Mouse (Mus musculus): ENCODE data around the gene 1700123L14Rik. TPM values are rescaled to one million over a fixed set of nuclear protein-coding genes. Genes with fewer than 3 reads are reported as not detected.
A peak's percentile ranks its signal among the peaks of the same experiment; 100 is the strongest.
"Not testable (repeated sequence)": the region's sequence is repeated elsewhere in the genome, so short reads cannot be mapped to it uniquely, and the experiment has no call there.

1700123L14Rik gene
- not detected for total RNA-seq (2021)
- long read RNA-seq, experiment 1 = 0 reads
- long read RNA-seq, experiment 2 = 0 reads

GRCm38 (mm10) chr6:96165818-96166379 lies at the start of gene 1700123L14Rik:
1700123L14Rik (minus strand) TSS chr6:96166243.
- no peak for DNase-seq (ENCODE audit: extremely low spot score in 1 of 2, low spot score in 2 of 2)
- Histone ChIP-seq H3K27ac (no peak within 1 kb of the TSS), H3K4me3 (0 out of 2 replicates have a peak within 1 kb of the TSS, but pooled peaks have one; percentile 1)
- no peak for TF ChIP-seq CTCF (IDR thresholded peaks at IDR 0.05)
- intact Hi-C loops (cut with DNase I) = no loop called here

- intact Hi-C loops (cut with DNase I) = no loop called here
- DNase-seq (ENCODE audit: extremely low spot score in 1 of 2, low spot score in 2 of 2) = no peak
Measured at GRCm38 (mm10) chr6:96205395-96205794, 39.4 kb upstream of the 1700123L14Rik start.

GRCm38 (mm10) chr6:96198991-96199390 lies 32.9 kb upstream of the 1700123L14Rik start:
- H3K4me3 ChIP-seq; DNase-seq (ENCODE audit: extremely low spot score in 1 of 2, low spot score in 2 of 2); intact Hi-C loops (cut with DNase I); H3K27ac ChIP-seq: not testable (repeated sequence)

More at GRCm38 (mm10) chr6:96205395-96205794, 39.4 kb upstream of the 1700123L14Rik start:
- Histone ChIP-seq H3K4me3 (no peak overlapping the region), H3K27ac (no peak overlapping the region)
- TF ChIP-seq CTCF (IDR thresholded peaks at IDR 0.05) = no peak

- TF ChIP-seq CTCF (IDR thresholded peaks at IDR 0.05) = no peak
- H3K27ac ChIP-seq = no peak overlapping the region
- H3K4me3 ChIP-seq = no peak overlapping the region
- no peak for DNase-seq (ENCODE audit: extremely low spot score in 1 of 2, low spot score in 2 of 2)
- intact Hi-C loops (cut with DNase I) = no loop called here
Measured at GRCm38 (mm10) chr6:96186517-96186916, 20.5 kb upstream of the 1700123L14Rik start.

- intact Hi-C loops (cut with DNase I) = no loop called here
- TF ChIP-seq CTCF (IDR thresholded peaks at IDR 0.05) = no peak
- H3K4me3 ChIP-seq = no peak overlapping the region
- H3K27ac ChIP-seq = no peak overlapping the region
- no peak for DNase-seq (ENCODE audit: extremely low spot score in 1 of 2, low spot score in 2 of 2)
Measured at GRCm38 (mm10) chr6:96183392-96183791, 17.3 kb upstream of the 1700123L14Rik start.

- Histone ChIP-seq H3K4me3 (no peak overlapping the region), H3K27ac (no peak overlapping the region)
- intact Hi-C loops (cut with DNase I) = no loop called here
- no peak for DNase-seq (ENCODE audit: extremely low spot score in 1 of 2, low spot score in 2 of 2)
- TF ChIP-seq CTCF (IDR thresholded peaks at IDR 0.05) = no peak
Measured at GRCm38 (mm10) chr6:96178530-96178929, 12.5 kb upstream of the 1700123L14Rik start.

GRCm38 (mm10) chr6:96173681-96174080 lies 7.6 kb upstream of the 1700123L14Rik start:
- no peak for TF ChIP-seq CTCF (IDR thresholded peaks at IDR 0.05)
- DNase-seq (ENCODE audit: extremely low spot score in 1 of 2, low spot score in 2 of 2) = no peak
- H3K27ac ChIP-seq = no peak overlapping the region
- intact Hi-C loops (cut with DNase I) = no loop called here
- H3K4me3 ChIP-seq = no peak overlapping the region

- intact Hi-C loops (cut with DNase I) = no loop called here
- DNase-seq (ENCODE audit: extremely low spot score in 1 of 2, low spot score in 2 of 2) = no peak
- Histone ChIP-seq H3K4me3 (no peak overlapping the region), H3K27ac (no peak overlapping the region)
- TF ChIP-seq CTCF (IDR thresholded peaks at IDR 0.05) = no peak
Measured at GRCm38 (mm10) chr6:96167031-96167430, 988 bp upstream of the 1700123L14Rik start.

GRCm38 (mm10) chr6:96165403-96165802 lies 640 bp downstream of the 1700123L14Rik start:
- no peak for TF ChIP-seq CTCF (IDR thresholded peaks at IDR 0.05)
- Histone ChIP-seq H3K4me3 (0 out of 2 replicates have a peak overlapping the region, but pooled peaks have one; percentile 1), H3K27ac (no peak overlapping the region)
- intact Hi-C loops (cut with DNase I) = no loop called here
- DNase-seq (ENCODE audit: extremely low spot score in 1 of 2, low spot score in 2 of 2) = peak in 1 of 2 experiments; percentile 24

GRCm38 (mm10) chr6:96143326-96143725 lies 22.7 kb downstream of the 1700123L14Rik start:
- Histone ChIP-seq H3K27ac (no peak overlapping the region), H3K4me3 (no peak overlapping the region)
- TF ChIP-seq CTCF (IDR thresholded peaks at IDR 0.05) = no peak
- no peak for DNase-seq (ENCODE audit: extremely low spot score in 1 of 2, low spot score in 2 of 2)
- intact Hi-C loops (cut with DNase I) = no loop called here

- Histone ChIP-seq H3K4me3 (peak overlapping the region; percentile 69), H3K27ac (peak overlapping the region; percentile 81)
- intact Hi-C loops (cut with DNase I) = loop anchor here (1.0 to 10.0 kb wide), 5 partner anchors 128 to 891 kb away; no protein-coding TSS in a partner anchor
- peak; percentile 55 to 73 for DNase-seq (ENCODE audit: extremely low spot score in 1 of 2, low spot score in 2 of 2)
- peak; percentile 7 for TF ChIP-seq CTCF (IDR thresholded peaks at IDR 0.05)
Measured at GRCm38 (mm10) chr6:96116534-96117272, 49.3 kb downstream of the 1700123L14Rik start.

GRCm38 (mm10) chr6:96116148-96116533 lies 49.9 kb downstream of the 1700123L14Rik start:
- Histone ChIP-seq H3K4me3 (peak overlapping the region; percentile 69), H3K27ac (peak overlapping the region; percentile 81)
- intact Hi-C loops (cut with DNase I) = loop anchor here (1.0 to 10.0 kb wide), 5 partner anchors 128 to 891 kb away; no protein-coding TSS in a partner anchor
- no peak for DNase-seq (ENCODE audit: extremely low spot score in 1 of 2, low spot score in 2 of 2)
- TF ChIP-seq CTCF (IDR thresholded peaks at IDR 0.05) = peak; percentile 10; the same call in 1 of the 2 replicates

Other genes with a start within 250 kb of the 1700123L14Rik start
- 10 to 100 TPM; 70.4 to 80.2 TPM for gene Fam19a1, start 53.1 kb downstream of the 1700123L14Rik start, total RNA-seq (2021)